Mouse (Mus musculus) erythroblast, embryonic 14.5 days (primary cell): Measurements from ENCODE around the gene Gm10354. TPM values are rescaled to one million over a fixed set of nuclear protein-coding genes. Genes with fewer than 3 reads are reported as not detected.
"Not testable (repeated sequence)": the region's sequence is repeated elsewhere in the genome, so short reads cannot be mapped to it uniquely, and the experiment has no call there.

Source experiments
- H3K27me3 ChIP-seq: 2 replicates; pipeline ENCODE4 v1.6.1; 2012; ENCODE audit warnings: inconsistent platforms; ENCODE audit not compliant: control insufficient read depth
- H3K36me3 ChIP-seq: 2 replicates; pipeline ENCODE4 v1.6.1; 2012; ENCODE audit warnings: mild to moderate bottlenecking, inconsistent platforms; ENCODE audit not compliant: control insufficient read depth
- H3K4me1 ChIP-seq: 2 replicates; pipeline ENCODE4 v1.6.1; 2012; ENCODE audit warnings: inconsistent platforms; ENCODE audit not compliant: control insufficient read depth
- H3K4me3 ChIP-seq: replicated peaks from 2 replicates; pipeline ENCODE3; 2012; ENCODE audit warnings: moderate library complexity, mild to moderate bottlenecking, inconsistent platforms
- H3K9me3 ChIP-seq: 2 replicates; pipeline ENCODE4 v1.6.1; 2012; ENCODE audit warnings: low read length, inconsistent platforms, mixed read lengths; ENCODE audit not compliant: control insufficient read depth
- polyA plus RNA-seq: library from polyadenylated mRNA; stranded (reverse); fragments of >175 nt; gene quantifications from 2 replicates; pipeline ENCODE4 v1.2.3, GENCODE M21; 2012

Gm10354 gene
- not detected in 2 replicates for polyA plus RNA-seq

DNA sequence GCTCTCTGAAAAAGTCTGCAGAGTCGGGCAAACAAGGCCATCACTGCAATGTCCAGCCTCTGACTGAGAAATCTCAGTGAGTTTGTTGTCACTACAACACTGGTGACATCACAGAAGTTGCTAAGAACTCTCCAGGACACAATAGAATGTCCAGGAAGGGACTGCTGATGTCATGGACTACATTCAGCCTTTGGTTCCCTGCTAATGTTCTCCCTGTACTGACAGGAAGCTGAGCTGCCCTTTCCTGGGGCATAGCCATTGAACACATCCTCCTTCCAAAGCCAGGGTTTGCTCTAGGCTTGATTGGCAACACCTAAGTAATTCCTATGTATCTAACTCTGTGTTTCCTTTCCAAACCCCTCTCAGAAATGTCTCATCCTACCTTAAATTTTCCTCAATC, at the start of gene Gm10354:
Gm10354 (minus strand) TSS at position 101 of the 400 bp plus-strand sequence.
- H3K4me3 ChIP-seq, H3K36me3 ChIP-seq, H3K9me3 ChIP-seq, H3K4me1 ChIP-seq, H3K27me3 ChIP-seq: not testable (repeated sequence)

- not testable (repeated sequence) for H3K27me3 ChIP-seq, H3K4me3 ChIP-seq, H3K36me3 ChIP-seq, H3K9me3 ChIP-seq, H3K4me1 ChIP-seq
Measured at GRCm38 (mm10) chr5:15024316-15024715, 45.6 kb upstream of the Gm10354 start.

DNA sequence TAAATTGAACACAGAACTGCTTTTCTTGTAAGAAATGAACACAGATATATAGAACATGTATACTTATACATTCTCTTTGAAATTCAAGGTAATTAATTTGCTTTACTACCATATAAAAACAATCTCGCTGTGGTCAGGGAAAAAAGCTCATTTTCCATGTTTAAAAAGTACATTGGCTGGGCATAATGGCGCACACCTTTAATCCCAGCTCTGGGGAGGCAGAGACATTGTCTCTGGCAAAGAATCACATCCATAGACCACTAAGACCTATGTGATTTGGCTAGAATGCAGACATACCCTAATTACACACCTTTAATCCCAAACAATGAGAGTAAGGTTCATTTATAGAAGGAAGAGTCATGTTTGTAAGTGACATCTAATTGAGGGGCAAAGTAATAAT, 41.3 kb upstream of the Gm10354 start:
- H3K36me3 ChIP-seq, H3K27me3 ChIP-seq, H3K4me3 ChIP-seq, H3K4me1 ChIP-seq, H3K9me3 ChIP-seq: not testable (repeated sequence)

GRCm38 (mm10) chr5:15010639-15011582, 32.2 kb upstream of the Gm10354 start:
- H3K4me3 ChIP-seq, H3K9me3 ChIP-seq, H3K4me1 ChIP-seq, H3K36me3 ChIP-seq, H3K27me3 ChIP-seq: not testable (repeated sequence)

- H3K27me3 ChIP-seq, H3K4me3 ChIP-seq, H3K36me3 ChIP-seq, H3K4me1 ChIP-seq: not testable (repeated sequence)
- peaks cover 11% of the 10 kb centered on the region for H3K9me3 ChIP-seq
Measured at GRCm38 (mm10) chr5:15006907-15007306, 28.2 kb upstream of the Gm10354 start.

GRCm38 (mm10) chr5:15006288-15006687, 27.6 kb upstream of the Gm10354 start:
- not testable (repeated sequence) for H3K4me3 ChIP-seq, H3K27me3 ChIP-seq, H3K4me1 ChIP-seq, H3K36me3 ChIP-seq, H3K9me3 ChIP-seq

- H3K4me1 ChIP-seq, H3K4me3 ChIP-seq, H3K36me3 ChIP-seq, H3K9me3 ChIP-seq, H3K27me3 ChIP-seq: not testable (repeated sequence)
Measured at GRCm38 (mm10) chr5:15005584-15005983, 26.8 kb upstream of the Gm10354 start.

- not testable (repeated sequence) for H3K4me3 ChIP-seq, H3K27me3 ChIP-seq, H3K9me3 ChIP-seq, H3K36me3 ChIP-seq, H3K4me1 ChIP-seq
Measured at GRCm38 (mm10) chr5:15004569-15005562, 26.1 kb upstream of the Gm10354 start.

GRCm38 (mm10) chr5:14998077-14998476, 19.3 kb upstream of the Gm10354 start:
- H3K4me1 ChIP-seq, H3K9me3 ChIP-seq, H3K36me3 ChIP-seq, H3K4me3 ChIP-seq, H3K27me3 ChIP-seq: not testable (repeated sequence)

GRCm38 (mm10) chr5:14997556-14997955, 18.8 kb upstream of the Gm10354 start:
- H3K36me3 ChIP-seq, H3K9me3 ChIP-seq, H3K4me3 ChIP-seq, H3K27me3 ChIP-seq, H3K4me1 ChIP-seq: not testable (repeated sequence)

DNA sequence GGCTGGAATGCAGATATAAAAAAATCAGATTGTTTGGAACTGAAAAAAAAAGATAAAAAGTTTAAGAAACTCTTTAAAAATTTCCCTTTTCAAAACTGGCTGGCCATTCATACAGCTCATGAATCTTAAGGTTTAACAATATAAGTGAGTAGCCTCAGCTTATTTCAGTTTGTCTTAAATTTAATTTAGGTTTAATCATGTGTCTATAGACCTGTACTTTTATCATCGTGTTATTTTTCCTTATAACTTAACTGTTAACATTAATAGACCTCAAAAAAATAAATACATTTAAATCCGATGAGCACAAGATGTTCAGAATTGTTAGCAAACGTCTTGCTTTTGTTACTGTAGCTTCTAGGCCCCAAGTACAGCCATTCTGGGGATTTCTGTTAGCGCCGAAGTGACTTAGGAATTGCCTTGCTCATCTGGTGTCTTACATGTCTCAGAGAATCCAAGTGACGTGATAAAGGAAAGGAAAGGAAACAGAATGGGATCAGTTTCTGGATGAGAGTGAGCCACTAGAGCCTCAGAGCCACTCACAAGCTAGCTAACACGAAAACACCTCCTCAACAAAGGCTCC, 18.0 kb upstream of the Gm10354 start:
- not testable (repeated sequence) for H3K36me3 ChIP-seq, H3K4me3 ChIP-seq, H3K4me1 ChIP-seq, H3K27me3 ChIP-seq, H3K9me3 ChIP-seq

DNA sequence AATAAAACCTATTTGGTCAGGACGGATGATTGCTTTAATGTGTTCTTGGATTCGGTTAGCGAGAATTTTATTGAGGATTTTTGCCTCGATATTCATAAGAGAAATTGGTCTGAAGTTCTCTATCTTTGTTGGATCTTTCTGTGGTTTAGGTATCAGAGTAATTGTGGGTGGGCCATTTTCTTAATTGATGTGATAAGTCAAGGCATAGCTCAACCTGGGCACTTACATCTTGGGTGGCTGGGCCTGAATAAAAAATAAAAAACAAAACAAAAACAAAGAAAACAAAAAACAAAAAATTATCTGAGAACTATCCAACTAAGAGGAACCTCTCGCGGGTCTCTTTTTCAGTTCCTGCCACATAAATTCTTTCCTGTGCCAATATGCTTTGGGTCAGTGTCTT, 15.4 kb upstream of the Gm10354 start:
- H3K9me3 ChIP-seq, H3K27me3 ChIP-seq, H3K36me3 ChIP-seq, H3K4me3 ChIP-seq, H3K4me1 ChIP-seq: not testable (repeated sequence)

GRCm38 (mm10) chr5:14990375-14991158, 11.8 kb upstream of the Gm10354 start:
- not testable (repeated sequence) for H3K27me3 ChIP-seq, H3K4me1 ChIP-seq, H3K4me3 ChIP-seq, H3K9me3 ChIP-seq, H3K36me3 ChIP-seq
